Mouse (Mus musculus): Measurements from ENCODE around the gene Cdkn1a. TPM values are rescaled to one million over a fixed set of nuclear protein-coding genes. Genes with fewer than 3 reads are reported as not detected.
"Not testable (repeated sequence)": the region's sequence is repeated elsewhere in the genome, so short reads cannot be mapped to it uniquely, and the experiment has no call there.

Gene Cdkn1a
- polyA plus RNA-seq, 1 experiment from 2014 or later, result 74.9 TPM

GRCm38 (mm10) chr17:29099076-29099475 is 8.3 kb downstream of the Cdkn1a start:
- Histone ChIP-seq H3K27ac (ENCODE audit: low read depth, low read length) (no peak overlapping the region), H3K9ac (ENCODE audit: low read depth, low read length) (no peak overlapping the region), H3K4me1 (replicated peaks; ENCODE audit: control insufficient read depth, insufficient read depth, low read length) (no peaks in the 10 kb centered on the region), H3K4me3 (ENCODE audit: low read depth, low read length) (no peak overlapping the region), H3K36me3 (ENCODE audit: control insufficient read depth, insufficient read depth) (peaks cover 22% of the 10 kb centered on the region; the same call in 1 of the 2 replicates), H3K27me3 (replicated peaks; ENCODE audit: control insufficient read depth, insufficient read depth, low read length) (no peaks in the 10 kb centered on the region), H3K4me2 (replicated peaks; ENCODE audit: low read depth) (no peak overlapping the region), H3K9me3 (ENCODE audit: control insufficient read depth) (no peaks in the 10 kb centered on the region)
- no peak for TF ChIP-seq CTCF (IDR thresholded peaks at IDR 0.05; ENCODE audit: low read depth)
- no peak for ATAC-seq
- WGBS, result 82% methylated on average over 8 of the region's 8 CpGs

GRCm38 (mm10) chr17:29100627-29101026 is 9.9 kb downstream of the Cdkn1a start:
- Histone ChIP-seq H3K27me3 (replicated peaks; ENCODE audit: control insufficient read depth, insufficient read depth, low read length) (no peaks in the 10 kb centered on the region), H3K27ac (ENCODE audit: low read depth, low read length) (no peak overlapping the region), H3K4me1 (replicated peaks; ENCODE audit: control insufficient read depth, insufficient read depth, low read length) (no peaks in the 10 kb centered on the region), H3K9ac (ENCODE audit: low read depth, low read length) (no peak overlapping the region), H3K9me3 (ENCODE audit: control insufficient read depth) (no peaks in the 10 kb centered on the region), H3K36me3 (ENCODE audit: control insufficient read depth, insufficient read depth) (peaks cover 22% of the 10 kb centered on the region; the same call in 1 of the 2 replicates), H3K4me2 (replicated peaks; ENCODE audit: low read depth) (no peak overlapping the region), H3K4me3 (ENCODE audit: low read depth, low read length) (no peak overlapping the region)
- no peak for ATAC-seq
- TF ChIP-seq CTCF (IDR thresholded peaks at IDR 0.05; ENCODE audit: low read depth), result no peak
- WGBS, result 87% methylated on average over 7 of the region's 7 CpGs

GRCm38 (mm10) chr17:29110356-29110755 is 19.6 kb downstream of the Cdkn1a start:
- H3K27me3 ChIP-seq (replicated peaks; ENCODE audit: control insufficient read depth, insufficient read depth, low read length); H3K4me3 ChIP-seq (ENCODE audit: low read depth, low read length); H3K36me3 ChIP-seq (ENCODE audit: control insufficient read depth, insufficient read depth); H3K4me2 ChIP-seq (replicated peaks; ENCODE audit: low read depth); H3K9ac ChIP-seq (ENCODE audit: low read depth, low read length); H3K4me1 ChIP-seq (replicated peaks; ENCODE audit: control insufficient read depth, insufficient read depth, low read length); ATAC-seq; H3K9me3 ChIP-seq (ENCODE audit: control insufficient read depth); H3K27ac ChIP-seq (ENCODE audit: low read depth, low read length): not testable (repeated sequence)
- WGBS, result 76% methylated on average over 6 of the region's 6 CpGs

- no peaks in the 10 kb centered on the region for H3K36me3 ChIP-seq (ENCODE audit: control insufficient read depth, insufficient read depth)
- no peak overlapping the region for H3K27ac ChIP-seq (ENCODE audit: low read depth, low read length)
- no peak for TF ChIP-seq CTCF (IDR thresholded peaks at IDR 0.05; ENCODE audit: low read depth)
- no peak overlapping the region for H3K9ac ChIP-seq (ENCODE audit: low read depth, low read length)
- 72% methylated on average over 5 of the region's 5 CpGs for WGBS
- ATAC-seq, result no peak
- H3K27me3 ChIP-seq (replicated peaks; ENCODE audit: control insufficient read depth, insufficient read depth, low read length), result no peaks in the 10 kb centered on the region
- no peaks in the 10 kb centered on the region for H3K4me1 ChIP-seq (replicated peaks; ENCODE audit: control insufficient read depth, insufficient read depth, low read length)
- H3K9me3 ChIP-seq (ENCODE audit: control insufficient read depth), result no peaks in the 10 kb centered on the region
- H3K4me3 ChIP-seq (ENCODE audit: low read depth, low read length), result no peak overlapping the region
- H3K4me2 ChIP-seq (replicated peaks; ENCODE audit: low read depth), result no peak overlapping the region
Measured at GRCm38 (mm10) chr17:29111332-29111731, 20.6 kb downstream of the Cdkn1a start.

- no peak within 1 kb of the TSS for H3K4me3 ChIP-seq (ENCODE audit: low read depth, low read length)
- no peak for ATAC-seq
- no peak for TF ChIP-seq CTCF (IDR thresholded peaks at IDR 0.05; ENCODE audit: low read depth)
- 82% methylated on average over 13 of the region's 13 CpGs for WGBS
- H3K36me3 ChIP-seq (ENCODE audit: control insufficient read depth, insufficient read depth), result no peaks in the 10 kb centered on the region
- H3K9me3 ChIP-seq (ENCODE audit: control insufficient read depth), result no peaks in the 10 kb centered on the region
- H3K27me3 ChIP-seq (replicated peaks; ENCODE audit: control insufficient read depth, insufficient read depth, low read length), result no peaks in the 10 kb centered on the region
- no peak within 1 kb of the TSS for H3K9ac ChIP-seq (ENCODE audit: low read depth, low read length)
- no peak within 1 kb of the TSS for H3K27ac ChIP-seq (ENCODE audit: low read depth, low read length)
- no peaks in the 10 kb centered on the region for H3K4me1 ChIP-seq (replicated peaks; ENCODE audit: control insufficient read depth, insufficient read depth, low read length)
- no peak within 1 kb of the TSS for H3K4me2 ChIP-seq (replicated peaks; ENCODE audit: low read depth)
Measured at GRCm38 (mm10) chr17:29113591-29114352, 23.0 kb downstream of the Cdkn1a start, which contains the start of gene Rab44. Rab44 (plus strand) TSS chr17:29114145.

- no peak overlapping the region for H3K27ac ChIP-seq (ENCODE audit: low read depth, low read length)
- ATAC-seq, result no peak
- no peaks in the 10 kb centered on the region for H3K4me1 ChIP-seq (replicated peaks; ENCODE audit: control insufficient read depth, insufficient read depth, low read length)
- H3K4me2 ChIP-seq (replicated peaks; ENCODE audit: low read depth), result no peak overlapping the region
- H3K4me3 ChIP-seq (ENCODE audit: low read depth, low read length), result no peak overlapping the region
- WGBS, result 68% methylated on average over 12 of the region's 12 CpGs
- no peaks in the 10 kb centered on the region for H3K9me3 ChIP-seq (ENCODE audit: control insufficient read depth)
- H3K36me3 ChIP-seq (ENCODE audit: control insufficient read depth, insufficient read depth), result no peaks in the 10 kb centered on the region
- no peaks in the 10 kb centered on the region for H3K27me3 ChIP-seq (replicated peaks; ENCODE audit: control insufficient read depth, insufficient read depth, low read length)
- TF ChIP-seq CTCF (IDR thresholded peaks at IDR 0.05; ENCODE audit: low read depth), result no peak
- H3K9ac ChIP-seq (ENCODE audit: low read depth, low read length), result no peak overlapping the region
Measured at GRCm38 (mm10) chr17:29116023-29116422, 25.2 kb downstream of the Cdkn1a start.

Data from intestine, postnatal 0 days (tissue).